Mouse (Mus musculus) ZHBTc4 (cell line): ENCODE results near the gene Igdcc4.

Experiments used
- DNase-seq: peaks from one replicate; pipeline ENCODE4 v3.0.0-alpha.2; 2011; ENCODE audit warnings: low read depth, low spot score

The Igdcc4 gene

GRCm38 (mm10) chr9:65154692-65155455, 53.6 kb downstream of the Igdcc4 start:
- no peak for DNase-seq

GRCm38 (mm10) chr9:65156604-65157003, 55.3 kb downstream of the Igdcc4 start:
- DNase-seq, result peak; percentile 72

GRCm38 (mm10) chr9:65157631-65158030, 56.3 kb downstream of the Igdcc4 start:
- no peak for DNase-seq

GRCm38 (mm10) chr9:65161188-65161587, 59.9 kb downstream of the Igdcc4 start:
- no peak for DNase-seq

- no peak for DNase-seq
These were observed 60.6 kb downstream of the Igdcc4 start for GRCm38 (mm10) chr9:65161881-65162280.

- peak; percentile 73 for DNase-seq
These were observed 61.7 kb downstream of the Igdcc4 start for GRCm38 (mm10) chr9:65162711-65163639.

GRCm38 (mm10) chr9:65164870-65165269, 63.6 kb downstream of the Igdcc4 start:
- peak; percentile 64 for DNase-seq

- no peak for DNase-seq
These were observed 65.1 kb downstream of the Igdcc4 start for GRCm38 (mm10) chr9:65166386-65166785.

GRCm38 (mm10) chr9:65168534-65168933, 67.2 kb downstream of the Igdcc4 start:
- no peak for DNase-seq

- no peak for DNase-seq
These were observed 67.7 kb downstream of the Igdcc4 start for GRCm38 (mm10) chr9:65168952-65169351.

GRCm38 (mm10) chr9:65172654-65173053, 71.4 kb downstream of the Igdcc4 start:
- no peak for DNase-seq

- peak; percentile 62 for DNase-seq
These were observed 74.1 kb downstream of the Igdcc4 start for GRCm38 (mm10) chr9:65175234-65175938.

- no peak for DNase-seq
These were observed 74.9 kb downstream of the Igdcc4 start for GRCm38 (mm10) chr9:65175939-65176871.

GRCm38 (mm10) chr9:65177497-65177896, 76.2 kb downstream of the Igdcc4 start:
- DNase-seq, result no peak

- DNase-seq, result peak; percentile 29
These were observed 76.6 kb downstream of the Igdcc4 start for GRCm38 (mm10) chr9:65177912-65178311.

- DNase-seq, result peak; percentile 93
These were observed 77.3 kb downstream of the Igdcc4 start for GRCm38 (mm10) chr9:65178336-65179213.

GRCm38 (mm10) chr9:65179817-65180624, 78.7 kb downstream of the Igdcc4 start:
- peak; percentile 82 for DNase-seq
